18 mouse cellular contexts compared by ENCODE assay signal in the genomic region with DNA sequence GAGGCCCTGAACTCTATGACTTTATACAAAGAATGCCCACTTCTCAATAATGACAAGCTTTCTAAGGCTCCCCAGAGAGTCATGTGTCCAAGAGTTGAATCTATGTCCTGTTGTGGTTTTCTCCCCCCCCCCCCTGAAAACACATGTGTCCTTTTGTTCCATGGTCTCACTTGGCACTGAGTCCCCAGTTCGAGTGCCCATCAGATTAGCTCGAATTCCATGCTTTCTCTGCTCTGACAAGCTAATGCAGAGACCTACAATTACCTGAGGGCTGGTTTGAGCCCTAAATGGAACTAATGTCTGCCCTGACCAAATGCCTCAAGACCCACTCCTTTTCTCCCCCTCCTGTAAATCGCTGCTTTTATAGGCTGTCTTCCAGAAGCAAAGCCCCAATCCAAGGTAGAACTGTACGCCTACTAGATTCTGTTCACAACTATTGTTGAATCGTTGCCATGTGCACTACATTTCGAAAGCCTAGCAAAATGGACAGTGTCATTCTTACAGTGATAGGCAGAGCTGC.
A peak's percentile ranks its signal among the peaks of the same experiment; 100 is the strongest.
DNase-seq lines count a peak whose midpoint lies in the region; ATAC-seq lines count a peak whose summit lies in the region.
"Had no signal": no experiment of that assay in that cellular context is flagged by ENCODE, and none has a peak within 500 bp of the region (broad histone marks: within the 10 kb centered on the region; RNA-seq: fewer than 3 reads in every experiment).

No protein-coding gene starts in this region.

- H3K9ac ChIP-seq in embryonic facial prominence, embryonic 12.5 days, result no peak overlapping the region
- H3K9ac ChIP-seq in kidney, embryonic 15.5 days, result no peak overlapping the region
- no peak overlapping the region for H3K9ac ChIP-seq in stomach, embryonic 16.5 days (ENCODE audit: low read length)
- H3K9ac ChIP-seq in midbrain, embryonic 15.5 days, result no peak overlapping the region
- H3K9ac ChIP-seq: limb, embryonic 12.5 days; liver, embryonic 15.5 days had no signal

- peaks cover 22% of the 10 kb centered on the region for H3K4me1 ChIP-seq in embryonic facial prominence, embryonic 12.5 days
- peaks cover 68% of the 10 kb centered on the region for H3K4me1 ChIP-seq in embryonic facial prominence, embryonic 10.5 days
- H3K4me1 ChIP-seq in kidney, embryonic 15.5 days, result peaks cover 15% of the 10 kb centered on the region
- peaks cover 21% of the 10 kb centered on the region for H3K4me1 ChIP-seq in stomach, embryonic 16.5 days (ENCODE audit: control insufficient read depth, insufficient read depth, low read length)
- H3K4me1 ChIP-seq in midbrain, embryonic 15.5 days, result peaks cover 7% of the 10 kb centered on the region; the same call in 1 of the 2 replicates
- H3K4me1 ChIP-seq: liver, embryonic 15.5 days; megakaryocyte, embryonic 14.5 days had no signal

- H3K27ac ChIP-seq in embryonic facial prominence, embryonic 12.5 days, result 0 out of 2 replicates have a peak overlapping the region, but pooled peaks have one; percentile 36
- no peak overlapping the region for H3K27ac ChIP-seq in embryonic facial prominence, embryonic 10.5 days (replicated peaks)
- H3K27ac ChIP-seq in kidney, embryonic 15.5 days, result peak overlapping the region; percentile 66
- peak overlapping the region; percentile 36; the same call in 1 of the 2 replicates for H3K27ac ChIP-seq in stomach, embryonic 16.5 days (ENCODE audit: low read length)
- H3K27ac ChIP-seq in midbrain, embryonic 15.5 days, result no peak overlapping the region
- H3K27ac ChIP-seq: forebrain, embryonic 10.5 days; gastrocnemius, adult 2 months; liver, embryonic 15.5 days had no signal

- no peak overlapping the region for H3K4me3 ChIP-seq in embryonic facial prominence, embryonic 12.5 days
- no peak overlapping the region for H3K4me3 ChIP-seq in embryonic facial prominence, embryonic 10.5 days
- H3K4me3 ChIP-seq in kidney, embryonic 15.5 days (replicated peaks), result no peak overlapping the region
- H3K4me3 ChIP-seq in stomach, embryonic 16.5 days (replicated peaks; ENCODE audit: low read length), result no peak overlapping the region
- no peak overlapping the region for H3K4me3 ChIP-seq in midbrain, embryonic 15.5 days
- H3K4me3 ChIP-seq: forebrain, embryonic 10.5 days; gastrocnemius, adult 2 months; limb, embryonic 12.5 days; liver, embryonic 15.5 days; megakaryocyte, embryonic 14.5 days had no signal

- H3K9me3 ChIP-seq in embryonic facial prominence, embryonic 12.5 days, result no peaks in the 10 kb centered on the region
- H3K9me3 ChIP-seq in embryonic facial prominence, embryonic 10.5 days, result no peaks in the 10 kb centered on the region
- H3K9me3 ChIP-seq in kidney, embryonic 15.5 days (replicated peaks), result no peaks in the 10 kb centered on the region
- no peaks in the 10 kb centered on the region for H3K9me3 ChIP-seq in stomach, embryonic 16.5 days (replicated peaks; ENCODE audit: control insufficient read depth, low read length)
- H3K9me3 ChIP-seq in midbrain, embryonic 15.5 days, result no peaks in the 10 kb centered on the region
- H3K9me3 ChIP-seq: forebrain, embryonic 10.5 days; limb, embryonic 12.5 days; liver, embryonic 15.5 days had no signal

- no peak for ATAC-seq in embryonic facial prominence, embryonic 12.5 days (ENCODE audit: insufficient number of reproducible peaks, insufficient read depth, low FRiP score, low TSS enrichment)
- ATAC-seq in kidney, embryonic 15.5 days (replicated peaks; ENCODE audit: low FRiP score), result no peak
- ATAC-seq in stomach, embryonic 16.5 days (ENCODE audit: insufficient read depth, low FRiP score), result no peak
- no peak for ATAC-seq in midbrain, embryonic 15.5 days (replicated peaks)
- ATAC-seq: midbrain, embryonic 16.5 days had no signal

- H3K4me2 ChIP-seq in embryonic facial prominence, embryonic 12.5 days (replicated peaks), result no peak overlapping the region
- H3K4me2 ChIP-seq in kidney, embryonic 15.5 days, result no peak overlapping the region
- H3K4me2 ChIP-seq in stomach, embryonic 16.5 days (ENCODE audit: low read depth, low read length), result no peak overlapping the region
- H3K4me2 ChIP-seq in midbrain, embryonic 15.5 days, result no peak overlapping the region
- H3K4me2 ChIP-seq: limb, embryonic 12.5 days; liver, embryonic 15.5 days had no signal

- no peak for DNase-seq in embryonic facial prominence, embryonic 10.5 days (ENCODE audit: low spot score)
- no peak for DNase-seq in kidney, adult 8-10 months
- DNase-seq in lung, postnatal 10 days, result peak; percentile 25
- DNase-seq in lung, postnatal 25 days (ENCODE audit: low spot score), result no peak
- DNase-seq: adrenal gland, adult 2 months; cerebellum, adult 18-20 months; cerebellum, postnatal 36 days; gastrocnemius, adult 2 months; kidney, postnatal 14 days had no signal

- H3K27me3 ChIP-seq in embryonic facial prominence, embryonic 12.5 days, result no peaks in the 10 kb centered on the region
- no peaks in the 10 kb centered on the region for H3K27me3 ChIP-seq in embryonic facial prominence, embryonic 10.5 days (replicated peaks; ENCODE audit: low read depth, poor library complexity, severe bottlenecking)
- H3K27me3 ChIP-seq in kidney, embryonic 15.5 days, result no peaks in the 10 kb centered on the region
- no peaks in the 10 kb centered on the region for H3K27me3 ChIP-seq in stomach, embryonic 16.5 days (ENCODE audit: control insufficient read depth, insufficient read depth, low read length)
- no peaks in the 10 kb centered on the region for H3K27me3 ChIP-seq in midbrain, embryonic 15.5 days (replicated peaks)
- H3K27me3 ChIP-seq: limb, embryonic 12.5 days; liver, embryonic 15.5 days; megakaryocyte, embryonic 14.5 days had no signal

- WGBS in embryonic facial prominence, embryonic 12.5 days, result 74% methylated on average over 6 of the region's 6 CpGs
- WGBS in embryonic facial prominence, embryonic 10.5 days, result 88% methylated on average over 6 of the region's 6 CpGs
- WGBS in kidney, embryonic 15.5 days, result 86% methylated on average over 6 of the region's 6 CpGs
- 85% methylated on average over 6 of the region's 6 CpGs for WGBS in stomach, embryonic 16.5 days
- 89% methylated on average over 6 of the region's 6 CpGs for WGBS in midbrain, embryonic 15.5 days

- no peaks in the 10 kb centered on the region for H3K36me3 ChIP-seq in embryonic facial prominence, embryonic 12.5 days
- no peaks in the 10 kb centered on the region for H3K36me3 ChIP-seq in embryonic facial prominence, embryonic 10.5 days (replicated peaks)
- H3K36me3 ChIP-seq in kidney, embryonic 15.5 days, result no peaks in the 10 kb centered on the region
- no peaks in the 10 kb centered on the region for H3K36me3 ChIP-seq in stomach, embryonic 16.5 days (ENCODE audit: control insufficient read depth, insufficient read depth, low read length)
- H3K36me3 ChIP-seq in midbrain, embryonic 15.5 days (replicated peaks), result no peaks in the 10 kb centered on the region
- H3K36me3 ChIP-seq: forebrain, embryonic 10.5 days; limb, embryonic 12.5 days; liver, embryonic 15.5 days had no signal

Comparison
In these comparisons a context has a peak if more than half of its experiments do, and no peak if none do; other contexts are left out.
1. H3K27ac ChIP-seq: peak in embryonic facial prominence, embryonic 12.5 days (single experiment), kidney, embryonic 15.5 days (single experiment) and stomach, embryonic 16.5 days (single experiment); none in embryonic facial prominence, embryonic 10.5 days (single experiment) and midbrain, embryonic 15.5 days (single experiment).